Mouse (Mus musculus): Measurements from ENCODE around the gene Ap2a2.

DNA sequence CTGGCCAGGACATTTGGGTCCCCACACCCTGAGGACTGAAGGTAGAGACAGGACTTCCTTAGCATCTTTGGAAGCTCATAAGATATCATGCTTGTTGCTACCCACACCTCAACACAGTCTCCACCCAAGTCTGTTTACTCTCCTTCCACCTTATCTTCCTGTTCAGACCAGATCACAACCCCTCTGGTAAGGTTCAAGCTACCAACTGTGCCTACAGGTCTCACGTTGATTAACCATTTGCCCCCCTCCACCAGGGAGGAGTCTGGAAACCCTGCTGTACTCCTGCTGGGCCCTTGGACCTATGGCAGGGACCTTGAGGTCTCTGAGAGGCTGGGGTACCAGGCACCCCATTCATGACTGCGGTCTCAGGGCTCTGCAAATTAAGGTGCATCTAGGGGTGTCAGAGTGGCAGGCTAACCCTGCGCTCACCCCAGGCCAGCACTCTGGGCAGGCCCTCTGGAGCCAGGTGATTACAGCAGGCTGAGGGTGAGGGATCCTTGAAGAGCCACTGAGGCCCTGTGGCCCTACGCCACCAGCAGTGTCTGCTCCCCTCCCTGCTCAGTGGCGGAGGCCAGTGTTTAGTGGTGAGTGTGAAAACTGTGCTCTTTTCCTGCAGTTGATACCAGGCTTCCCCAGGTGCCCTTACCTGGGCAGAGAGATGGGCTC is 109.8 kb downstream of the Ap2a2 start:
- TF ChIP-seq CTCF (IDR thresholded peaks at IDR 0.05) (no peak), EP300 (IDR thresholded peaks at IDR 0.05) (no peak)
